Mouse (Mus musculus) thymus, adult 18-20 months (tissue): Measurements from ENCODE around the gene 1700020N15Rik.
"Not testable (repeated sequence)": the region's sequence is repeated elsewhere in the genome, so short reads cannot be mapped to it uniquely, and the experiment has no call there.

Experiments used
- DNase-seq, 2 experiments: peaks; one replicate each; pipeline ENCODE4 v3.0.0; 2022; ENCODE audit warnings: mixed read lengths in 2 of 2

1700020N15Rik gene

DNA sequence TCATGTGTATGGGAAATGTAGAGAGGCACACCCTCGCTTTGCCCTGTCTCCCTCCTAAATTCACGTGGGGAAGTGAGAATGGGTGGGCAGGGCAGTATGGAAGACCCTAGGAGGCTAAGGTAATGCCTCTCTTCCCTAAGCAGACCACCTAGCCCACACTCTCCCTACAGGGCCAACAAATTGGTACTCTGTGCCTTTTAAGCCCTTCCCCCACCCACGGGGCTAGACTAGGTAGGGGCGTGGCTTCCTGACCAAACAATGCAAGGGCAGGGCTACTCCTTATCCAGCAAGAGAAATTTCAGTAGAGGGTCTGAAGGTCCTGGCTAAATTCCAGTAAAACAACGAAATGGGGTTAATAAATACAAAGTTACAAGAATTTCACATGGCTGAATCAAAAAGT, at the start of gene 1700020N15Rik:
Gene 1700020N15Rik (plus strand): TSS at position 301 of the 400 bp plus-strand sequence.
- not testable (repeated sequence) for DNase-seq

DNA sequence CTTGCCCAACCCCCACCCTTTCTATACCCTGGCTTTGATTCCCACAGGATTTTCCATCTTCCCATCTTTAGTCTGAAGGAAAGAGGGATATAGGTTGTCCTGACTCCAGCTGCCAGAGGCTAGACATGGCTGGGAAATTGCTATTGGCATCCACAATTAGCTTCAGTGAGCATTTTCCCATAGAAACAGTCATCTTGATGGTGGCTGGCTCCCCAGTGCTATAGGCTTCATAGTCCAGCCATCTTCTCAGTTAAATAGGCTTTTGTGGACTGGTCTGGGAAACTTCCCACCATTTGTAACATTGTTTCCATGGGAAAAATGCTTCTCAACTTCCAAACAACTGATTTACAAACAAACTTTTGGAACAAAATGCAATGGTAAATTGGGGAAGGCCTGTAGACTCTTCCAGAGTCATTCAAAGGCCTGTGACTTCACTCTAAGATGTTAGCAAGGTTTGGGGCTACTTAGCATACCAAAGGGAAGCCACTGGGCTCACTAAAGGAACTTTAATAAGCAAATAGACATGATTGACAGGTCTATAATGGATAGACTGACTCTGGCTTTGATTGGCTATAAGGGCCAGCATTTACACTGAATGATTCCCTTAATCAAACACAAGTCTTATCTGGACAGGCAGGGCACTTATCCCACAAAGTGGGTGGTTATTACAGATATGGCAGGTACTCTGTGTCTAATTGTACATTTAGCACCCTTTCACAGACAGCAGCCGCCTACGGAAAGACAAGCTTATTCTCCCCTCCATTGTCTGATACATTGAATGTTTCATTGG, 31.9 kb downstream of the 1700020N15Rik start:
- DNase-seq: no peak
